Mouse (Mus musculus): ENCODE results near the gene Pigc.

Pigc gene

GRCm38 (mm10) chr1:161968589-161969407, at the start of gene Pigc:
Gene Pigc, plus strand, starts transcription at chr1:161969186.
- peak; percentile 98 for DNase-seq (ENCODE audit: low read depth, low spot score)

GRCm38 (mm10) chr1:161919594-161919993, 49.4 kb upstream of the Pigc start:
- no peak for DNase-seq (ENCODE audit: low read depth, low spot score)

DNA sequence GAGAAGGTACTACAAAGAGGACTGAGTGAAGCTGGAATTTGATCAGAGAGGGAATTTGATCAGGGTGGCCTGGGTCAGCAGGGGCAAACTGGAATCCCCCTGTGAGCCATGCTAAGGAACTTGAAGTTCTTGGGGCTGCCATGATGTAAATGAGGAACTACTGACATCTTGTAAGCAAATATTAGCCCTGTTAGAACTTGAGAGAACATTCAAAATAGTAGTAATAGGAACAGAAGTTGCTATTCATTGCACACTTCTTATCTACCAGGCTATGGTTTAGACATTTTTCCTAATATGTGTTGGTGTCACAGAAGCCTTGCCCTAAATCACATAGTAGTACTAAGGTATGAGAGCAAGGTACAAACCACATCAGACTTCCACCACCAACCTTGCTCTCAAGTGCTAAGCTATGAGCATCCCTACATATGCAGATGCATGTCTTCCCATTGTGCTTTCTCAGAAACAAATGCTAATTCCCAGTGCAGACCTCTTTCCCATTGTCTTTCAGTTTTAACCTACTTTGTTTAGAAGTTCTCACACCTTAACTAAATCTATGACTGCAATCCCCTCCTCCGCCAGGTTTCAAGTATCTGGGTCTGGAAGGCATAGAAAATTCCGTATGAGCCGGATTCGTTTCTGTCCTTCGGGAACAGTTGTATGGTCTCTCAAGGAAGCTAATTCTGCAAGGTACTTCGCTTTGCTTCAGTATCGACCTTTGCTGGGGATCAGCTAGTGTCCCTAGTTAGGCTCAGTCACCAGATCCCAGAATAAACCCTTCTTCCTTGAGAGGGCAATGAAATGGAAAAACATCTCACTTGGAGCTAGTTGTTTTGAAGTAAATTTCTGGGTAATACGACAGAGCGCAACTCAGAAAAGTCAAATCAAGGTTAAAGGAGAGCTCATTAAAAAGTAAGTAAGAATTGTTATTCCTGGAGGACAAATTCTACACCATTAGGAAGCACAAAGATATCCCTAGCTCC, 48.2 kb upstream of the Pigc start:
- no peak for DNase-seq (ENCODE audit: low read depth, low spot score)

DNA sequence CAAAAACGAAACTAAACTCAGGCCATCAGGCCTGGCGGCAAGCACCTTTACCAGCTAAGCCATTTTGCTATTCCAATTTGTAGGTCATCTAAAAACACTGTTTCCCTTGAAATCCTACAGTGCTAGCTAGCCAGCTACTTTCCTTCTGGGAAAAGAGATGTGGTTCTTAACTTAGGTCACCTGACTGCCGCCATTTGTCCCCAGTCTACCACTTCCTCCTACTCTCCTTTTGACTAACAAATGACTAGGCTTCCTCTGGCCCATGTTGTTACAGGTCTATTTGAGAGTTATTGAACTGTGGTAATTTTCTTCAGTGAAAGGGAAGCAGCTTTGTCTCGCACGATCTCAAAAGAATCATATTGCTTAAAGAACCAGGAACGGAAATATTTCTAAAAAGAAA, 47.1 kb upstream of the Pigc start:
- DNase-seq (ENCODE audit: low read depth, low spot score), result no peak

DNA sequence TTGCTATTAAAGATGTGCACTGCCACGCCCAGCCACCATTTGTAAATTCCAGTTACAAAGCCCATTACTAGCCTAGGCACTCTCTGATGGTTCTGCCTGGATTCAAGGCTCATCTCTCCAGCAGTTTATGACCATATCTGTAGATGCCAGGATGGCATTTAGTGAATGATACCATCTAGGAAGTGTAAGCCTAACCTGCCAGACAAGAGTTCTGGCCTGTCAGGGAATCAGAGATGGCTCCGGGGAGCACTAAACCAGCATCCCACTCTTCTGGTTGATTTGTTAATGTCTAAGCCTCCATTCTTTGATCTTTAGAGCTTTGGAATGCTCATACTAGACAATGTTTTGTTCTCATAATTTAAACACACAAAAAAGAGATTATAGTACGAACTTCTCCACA, 44.7 kb upstream of the Pigc start:
- no peak for DNase-seq (ENCODE audit: low read depth, low spot score)

DNA sequence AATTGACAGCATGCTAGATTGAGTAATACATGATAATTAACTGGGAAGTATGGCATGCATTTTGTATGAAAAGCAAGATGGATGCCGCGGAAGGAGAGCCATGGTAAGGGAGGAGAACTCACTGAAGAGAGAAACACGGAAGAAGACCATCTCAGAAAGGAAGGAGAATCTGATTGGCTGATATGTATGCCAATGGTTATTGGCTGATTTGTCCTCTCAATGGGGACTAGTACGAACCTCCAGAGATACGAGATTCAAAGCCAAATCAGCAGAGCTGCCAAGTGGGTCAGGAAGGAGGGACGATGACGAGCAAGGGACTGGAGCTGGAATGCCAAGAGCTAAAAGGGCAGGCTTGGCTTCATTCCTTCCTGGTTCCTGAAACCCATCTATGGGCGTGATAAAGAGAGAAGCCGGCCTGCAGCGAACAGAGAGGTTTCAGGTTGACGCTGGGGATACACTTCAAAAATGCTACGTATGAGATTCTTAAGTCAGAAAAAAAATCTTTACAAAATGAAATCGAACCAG, 43.6 kb upstream of the Pigc start:
- DNase-seq (ENCODE audit: low read depth, low spot score), result no peak

GRCm38 (mm10) chr1:161927976-161928375, 41.0 kb upstream of the Pigc start:
- DNase-seq (ENCODE audit: low read depth, low spot score), result no peak

DNA sequence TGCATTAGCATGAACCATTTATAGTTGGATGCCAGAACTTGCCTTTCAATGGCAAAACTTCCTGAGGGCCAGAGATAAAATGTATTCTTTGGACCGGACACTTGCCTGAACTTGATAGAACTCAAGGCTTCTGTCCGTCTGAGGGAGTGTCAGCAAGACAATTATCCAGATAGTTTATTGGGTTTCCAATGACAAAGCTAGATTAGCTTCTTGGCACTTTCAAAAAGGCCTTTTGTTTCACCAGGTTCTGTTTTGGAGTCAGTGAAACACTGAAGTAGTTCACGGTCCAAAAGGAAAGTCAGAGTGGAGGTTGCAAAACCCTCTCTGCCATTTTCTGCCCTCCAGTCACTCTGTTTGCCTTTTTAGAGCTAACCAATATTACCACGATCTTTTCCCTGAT, 37.7 kb upstream of the Pigc start:
- DNase-seq (ENCODE audit: low read depth, low spot score), result no peak

GRCm38 (mm10) chr1:161931817-161932216, 37.2 kb upstream of the Pigc start:
- DNase-seq (ENCODE audit: low read depth, low spot score), result no peak

GRCm38 (mm10) chr1:161932286-161932685, 36.7 kb upstream of the Pigc start:
- no peak for DNase-seq (ENCODE audit: low read depth, low spot score)

DNA sequence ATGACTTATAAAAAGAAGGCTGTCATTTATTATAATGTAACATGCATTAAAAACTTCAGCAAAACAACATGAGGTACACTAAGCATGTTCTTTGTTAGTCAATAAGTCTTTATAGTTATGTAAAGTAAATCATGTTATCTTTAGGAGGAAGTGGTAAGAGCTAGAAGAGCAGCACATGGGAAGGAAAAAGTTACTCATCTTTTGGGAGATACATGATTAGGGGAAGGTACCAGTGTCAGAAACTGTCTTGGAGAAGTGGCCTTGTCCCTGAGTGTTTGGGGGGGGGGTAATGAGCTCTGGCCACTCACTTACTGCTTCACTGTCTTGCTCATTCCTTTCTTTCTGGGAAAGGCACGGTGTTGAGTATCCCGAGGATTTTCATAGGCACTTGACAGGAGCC, 26.9 kb upstream of the Pigc start:
- DNase-seq (ENCODE audit: low read depth, low spot score), result no peak

DNA sequence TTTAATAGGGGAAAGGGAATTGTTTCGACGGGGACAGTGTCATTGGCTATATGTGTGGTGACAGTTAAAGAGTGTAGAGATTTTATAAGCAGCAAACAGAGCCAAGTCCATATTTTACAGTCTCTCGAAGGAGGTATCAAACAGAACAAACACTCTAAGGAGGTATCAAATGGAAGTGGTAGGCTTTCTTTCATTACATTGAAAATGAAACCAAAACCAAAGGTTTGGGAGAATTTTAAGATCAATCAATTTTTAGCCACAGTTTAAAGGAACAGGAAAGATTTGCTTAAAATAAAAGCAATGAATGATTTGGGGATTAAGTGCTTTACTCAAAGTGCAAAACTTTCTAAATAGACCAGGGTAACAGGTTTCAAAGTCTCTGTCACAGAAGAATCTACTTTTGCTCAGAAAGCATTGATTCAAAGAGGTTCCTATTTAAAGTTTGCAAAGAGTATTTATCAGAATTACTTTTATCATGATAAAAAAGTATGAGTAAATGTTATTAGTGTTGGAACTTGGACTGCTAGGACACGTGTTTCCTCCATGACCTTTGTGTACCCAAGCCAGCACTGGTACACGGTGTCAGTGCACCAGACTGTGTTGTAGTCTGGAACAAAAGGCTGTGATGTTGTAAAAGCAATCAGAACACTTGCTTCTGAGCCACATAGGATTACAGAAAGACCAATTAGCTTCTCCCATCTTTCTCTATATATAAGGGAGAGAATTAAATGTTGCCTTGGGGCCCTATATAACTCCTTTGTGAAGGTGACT, 17.8 kb upstream of the Pigc start:
- no peak for DNase-seq (ENCODE audit: low read depth, low spot score)

- no peak for DNase-seq (ENCODE audit: low read depth, low spot score)
Observed at GRCm38 (mm10) chr1:161952599-161952998, 16.4 kb upstream of the Pigc start.

DNA sequence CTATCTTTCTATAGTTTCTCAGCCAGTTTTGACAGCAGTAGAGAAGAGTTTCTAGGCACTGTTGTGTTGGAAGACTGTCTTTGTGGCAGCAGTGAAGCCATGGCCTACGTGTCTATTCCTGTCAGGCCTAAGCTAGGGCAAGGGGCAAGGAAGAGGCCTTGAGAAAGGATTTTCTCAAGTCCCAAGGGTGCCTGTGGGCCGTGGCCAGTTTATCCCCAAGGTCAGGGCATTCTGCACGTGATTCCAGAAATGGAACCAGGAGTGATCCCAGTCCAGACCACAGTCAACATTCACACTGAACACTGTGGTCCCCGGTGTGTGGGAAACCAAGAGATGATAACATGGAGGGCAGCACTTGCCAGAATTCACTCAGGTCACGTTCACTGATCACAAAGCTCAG, 13.1 kb upstream of the Pigc start:
- DNase-seq (ENCODE audit: low read depth, low spot score), result no peak

GRCm38 (mm10) chr1:161957964-161958950, 10.7 kb upstream of the Pigc start:
- no peak for DNase-seq (ENCODE audit: low read depth, low spot score)

DNA sequence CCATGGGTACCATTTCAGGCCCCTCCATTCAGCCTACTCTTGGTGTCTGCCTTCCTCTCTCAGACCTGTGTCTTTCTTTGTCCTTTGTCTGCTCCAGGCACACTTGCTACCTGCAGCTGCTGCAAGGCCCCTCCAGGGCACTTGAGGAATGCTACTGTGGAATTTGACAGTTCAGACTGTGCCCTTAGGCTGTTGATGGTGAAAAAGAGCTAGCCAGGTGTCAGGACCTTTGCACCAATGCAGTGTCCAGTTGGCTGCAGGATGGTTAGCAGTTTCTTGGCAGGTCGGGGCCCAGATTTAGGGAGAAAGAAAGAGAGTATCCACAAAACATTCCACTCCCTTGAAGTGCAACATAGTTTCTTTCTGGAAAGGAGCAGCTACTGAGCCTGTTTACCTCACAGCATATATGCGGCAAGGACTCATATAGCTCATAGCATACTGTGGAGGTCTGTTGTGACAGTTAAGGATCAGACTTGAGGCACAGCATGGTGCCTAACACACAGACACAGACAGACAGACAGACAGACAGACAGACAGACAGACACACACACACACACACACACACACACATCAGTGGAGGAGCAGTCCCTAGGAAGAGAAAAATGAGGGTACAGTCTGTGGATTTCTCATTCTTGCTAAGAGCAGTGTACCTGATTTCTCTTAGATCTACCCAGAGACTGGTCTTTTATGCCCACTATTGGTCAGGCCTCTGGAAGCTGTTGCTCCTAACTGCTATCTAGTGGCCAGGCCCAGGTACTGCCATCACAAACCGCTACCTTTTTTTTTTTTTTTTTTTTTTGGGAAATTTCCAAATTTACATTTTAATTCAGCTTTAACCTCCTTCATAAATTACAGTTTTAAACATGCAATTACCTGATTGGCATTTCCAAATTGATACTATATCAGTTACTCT, 6.3 kb upstream of the Pigc start:
- DNase-seq (ENCODE audit: low read depth, low spot score), result peak; percentile 59

DNA sequence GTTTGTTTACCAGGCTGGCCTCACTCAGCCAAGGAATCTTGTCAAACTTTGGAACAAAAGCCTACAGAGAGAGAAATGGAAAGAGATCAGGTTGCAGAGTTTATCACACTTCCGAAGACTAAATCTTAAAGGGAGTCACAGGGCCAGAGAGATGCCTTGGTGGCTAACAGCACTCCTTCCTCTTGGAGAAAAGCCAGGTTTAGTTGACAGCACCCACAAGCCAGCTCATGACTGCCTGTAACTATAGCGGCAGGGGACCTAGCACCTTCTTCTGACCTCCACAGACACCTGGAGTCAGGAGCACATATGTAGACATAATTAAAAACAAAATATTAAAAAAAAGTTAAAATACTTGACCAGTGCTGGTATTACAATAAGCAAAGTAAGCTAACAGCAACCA, 1.1 kb upstream of the Pigc start:
- no peak for DNase-seq (ENCODE audit: low read depth, low spot score)

DNA sequence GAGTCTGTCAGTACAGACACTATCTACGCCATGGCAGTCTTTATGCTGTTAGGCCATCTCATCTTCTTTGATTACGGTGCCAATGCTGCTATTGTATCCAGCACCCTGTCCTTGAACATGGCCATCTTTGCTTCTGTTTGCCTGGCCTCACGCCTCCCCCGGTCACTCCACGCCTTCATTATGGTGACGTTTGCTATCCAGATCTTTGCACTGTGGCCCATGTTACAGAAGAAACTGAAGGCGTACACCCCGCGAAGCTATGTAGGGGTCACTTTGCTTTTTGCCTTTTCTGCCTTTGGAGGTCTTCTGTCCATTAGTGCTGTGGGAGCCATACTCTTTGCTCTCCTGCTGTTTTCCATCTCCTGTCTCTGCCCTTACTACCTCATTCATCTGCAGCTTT, 1.9 kb downstream of the Pigc start:
- DNase-seq (ENCODE audit: low read depth, low spot score), result no peak

GRCm38 (mm10) chr1:161972233-161972632, 3.2 kb downstream of the Pigc start:
- no peak for DNase-seq (ENCODE audit: low read depth, low spot score)

Data from 3T3-L1 (cell line).